Mouse (Mus musculus) Patski (cell line): ENCODE results near the gene Ifnar2. TPM values are rescaled to one million over a fixed set of nuclear protein-coding genes. Genes with fewer than 3 reads are reported as not detected.

Experiments
- ATAC-seq: fragments of 100-300 bp; one replicate; pipeline ENCODE4 v1.8.0; 2021
- CTCF ChIA-PET: fragments of 350-600 bp; sonication (Branson Sonifier 250); formaldehyde crosslinking; loops from one replicate; lab custom pipeline; 2022; ENCODE audit warnings: inconsistent platforms; lab: Charles Lee
- POLR2A ChIA-PET: fragments of 350-600 bp; sonication (Branson Sonifier 250); formaldehyde crosslinking; loops from one replicate; lab custom pipeline; 2022; ENCODE audit warnings: antibody characterized with exemption, inconsistent platforms; lab: Charles Lee
- DNase-seq: peaks from one replicate; pipeline ENCODE4 v3.0.0-alpha.2; 2011; ENCODE audit warnings: low read depth, low spot score
- H3K27me3 ChIP-seq: fragments of 371-371 bp; one replicate; pipeline ENCODE4 v1.5.1; 2021
- CTCF ChIP-seq: fragments of 100-300 bp; IDR thresholded peaks from one replicate; pipeline ENCODE4 v1.5.1; 2021
- in situ Hi-C: fragments of 300-500 bp; cut with MboI; formaldehyde crosslinking; loops from 3 replicates; pipeline ENCODE4 v1.11.1; 2018; ENCODE audit warnings: low pct_unique_long_range_greater_than_20kb, mixed read lengths
- polyA plus RNA-seq: library from polyadenylated mRNA; unstranded; gene quantifications from one replicate; pipeline ENCODE4 v1.2.3, GENCODE M21; 2021

The Ifnar2 gene
- polyA plus RNA-seq, 1 experiment from 2014 or later: 97.8 TPM

- no peak for ATAC-seq
Observed at GRCm38 (mm10) chr16:91385621-91386020, 13.0 kb downstream of the Ifnar2 start.

GRCm38 (mm10) chr16:91386419-91387120 is 14.0 kb downstream of the Ifnar2 start:
- in situ Hi-C loops: no loop called here

More at GRCm38 (mm10) chr16:91385621-91386020, 13.0 kb downstream of the Ifnar2 start:
- DNase-seq: no peak
- in situ Hi-C loops: no loop called here
- no peak for TF ChIP-seq CTCF
- ChIA-PET POLR2A (no interaction called here), CTCF (no interaction called here)
- no peaks in the 10 kb centered on the region for H3K27me3 ChIP-seq

DNA sequence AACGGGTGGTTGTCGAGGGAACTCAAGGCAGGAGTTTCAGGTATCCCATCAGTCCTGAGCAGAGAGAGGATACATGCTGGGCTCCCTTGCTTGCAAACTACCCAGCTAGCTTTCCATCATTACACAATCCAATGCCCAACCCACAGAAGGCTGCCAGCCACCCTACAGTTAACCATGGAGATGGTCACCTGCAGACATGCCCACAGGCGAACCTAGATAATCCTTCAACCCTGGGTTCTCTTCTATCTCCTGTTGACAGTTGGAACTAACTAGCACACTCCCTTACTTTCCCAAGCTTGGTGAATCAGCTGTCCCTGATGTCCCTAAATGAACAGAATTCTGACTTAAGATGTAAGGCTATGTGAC is 14.5 kb downstream of the Ifnar2 start:
- ChIA-PET CTCF (interaction anchor here (1.3 kb wide), 1 partner anchor 11 kb away, joined by 3 read pairs; no protein-coding TSS in a partner anchor), POLR2A (interaction anchor here (0.6 kb wide), 1 partner anchor 656 kb away, joined by 3 read pairs; no protein-coding TSS in a partner anchor)
- in situ Hi-C loops: no loop called here
- no peak for DNase-seq
- no peak for TF ChIP-seq CTCF
- ATAC-seq: no peak
- no peaks in the 10 kb centered on the region for H3K27me3 ChIP-seq

More at GRCm38 (mm10) chr16:91386419-91387120, 14.0 kb downstream of the Ifnar2 start:
- no peaks in the 10 kb centered on the region for H3K27me3 ChIP-seq
- ChIA-PET POLR2A (interaction anchor here (0.6 kb wide), 1 partner anchor 657 kb away, joined by 3 read pairs; no protein-coding TSS in a partner anchor), CTCF (interaction anchor here (1.3 kb wide), 1 partner anchor 11 kb away, joined by 3 read pairs; no protein-coding TSS in a partner anchor)
- no peak for ATAC-seq
- TF ChIP-seq CTCF: no peak
- no peak for DNase-seq

DNA sequence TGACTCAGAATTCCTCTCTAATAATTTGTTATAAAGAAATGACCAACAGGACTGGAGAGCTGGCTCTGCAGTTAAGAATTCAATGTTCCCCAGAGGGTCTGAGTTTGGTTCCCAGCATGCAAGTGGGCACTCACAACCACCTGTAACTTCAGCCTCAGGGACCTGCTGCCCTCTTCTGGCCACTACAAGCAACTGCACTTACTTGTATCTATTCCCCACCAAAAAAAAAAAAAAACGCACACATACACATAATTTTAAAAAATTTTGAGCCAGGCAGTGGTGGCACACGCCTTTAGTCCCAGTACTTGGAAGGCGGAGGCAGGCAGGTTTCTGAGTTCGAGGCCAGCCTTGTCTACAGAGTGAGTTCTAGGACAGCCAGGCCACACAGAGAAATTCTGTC is 17.5 kb downstream of the Ifnar2 start:
- CTCF ChIA-PET: no interaction called here
- DNase-seq (no peak), ATAC-seq (no peak)
- POLR2A ChIA-PET: interaction anchor here (0.7 to 1.5 kb wide), 2 partner anchors 16 to 261 kb away, joined by 3 to 5 read pairs; no protein-coding TSS in a partner anchor
- TF ChIP-seq CTCF: peak; percentile 50
- in situ Hi-C loops: no loop called here
- no peaks in the 10 kb centered on the region for H3K27me3 ChIP-seq

GRCm38 (mm10) chr16:91391421-91391820 is 18.8 kb downstream of the Ifnar2 start, which contains the start of gene Gm21970:
TSS of gene Gm21970 (plus strand) at chr16:91391721.
- no peak for ATAC-seq
- in situ Hi-C loops: no loop called here
- ChIA-PET CTCF (no interaction called here), POLR2A (no interaction called here)
- no peak for DNase-seq
- no peaks in the 10 kb centered on the region for H3K27me3 ChIP-seq
- TF ChIP-seq CTCF: no peak

DNA sequence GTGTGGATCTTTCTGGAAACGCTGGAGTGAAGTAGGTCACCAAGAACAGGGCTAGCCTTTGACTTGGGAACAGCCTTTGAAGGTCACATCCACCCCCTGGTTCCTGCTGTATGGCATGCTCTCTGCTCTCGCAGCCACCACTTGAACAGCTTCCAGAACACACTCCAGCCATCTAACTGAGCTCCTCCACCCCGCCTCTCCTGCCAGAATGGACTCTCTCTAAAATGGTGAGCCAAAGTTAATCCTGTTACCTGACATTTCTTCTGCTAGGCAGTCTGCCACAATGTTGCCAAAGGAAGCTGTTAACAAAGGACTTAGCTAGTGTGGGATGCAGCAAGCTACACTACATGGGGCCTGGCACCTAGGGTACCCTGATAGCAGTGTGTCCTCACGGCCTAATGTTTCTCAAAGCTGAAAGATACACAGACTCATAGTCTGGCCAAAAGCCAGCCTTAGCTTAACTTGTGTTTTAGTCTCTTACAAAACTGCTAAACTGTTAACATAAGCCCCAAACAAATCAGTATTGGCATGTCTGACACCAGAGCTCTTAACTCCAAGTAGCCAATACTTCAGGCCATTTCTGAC is 22.3 kb downstream of the Ifnar2 start:
- no peaks in the 10 kb centered on the region for H3K27me3 ChIP-seq
- CTCF ChIA-PET: interaction anchor here (0.9 to 1.3 kb wide), 2 partner anchors 11 to 16 kb away, joined by 4 read pairs; partner anchors contain the start of gene Il10rb
- DNase-seq: no peak
- POLR2A ChIA-PET: no interaction called here
- TF ChIP-seq CTCF: no peak
- ATAC-seq: no peak
- in situ Hi-C loops: no loop called here

GRCm38 (mm10) chr16:91395633-91396392 is 23.2 kb downstream of the Ifnar2 start:
- TF ChIP-seq CTCF: no peak
- in situ Hi-C loops: no loop called here
- POLR2A ChIA-PET: no interaction called here
- CTCF ChIA-PET: interaction anchor here (0.9 kb wide), 1 partner anchor 15 kb away, joined by 4 read pairs; no protein-coding TSS in a partner anchor
- ATAC-seq (no peak), DNase-seq (no peak)
- H3K27me3 ChIP-seq: no peaks in the 10 kb centered on the region

GRCm38 (mm10) chr16:91396844-91397537 is 24.4 kb downstream of the Ifnar2 start:
- in situ Hi-C loops: no loop called here
- no peak for TF ChIP-seq CTCF
- ATAC-seq: no peak
- no peaks in the 10 kb centered on the region for H3K27me3 ChIP-seq
- CTCF ChIA-PET: no interaction called here
- POLR2A ChIA-PET: no interaction called here
- DNase-seq: no peak

- H3K27me3 ChIP-seq: no peaks in the 10 kb centered on the region
- ATAC-seq: peak; percentile 84
- in situ Hi-C loops: no loop called here
- CTCF ChIA-PET: no interaction called here
- no peak for TF ChIP-seq CTCF
- peak; percentile 43 for DNase-seq
- POLR2A ChIA-PET: no interaction called here
Observed at GRCm38 (mm10) chr16:91398030-91398429, 25.4 kb downstream of the Ifnar2 start.

- H3K27me3 ChIP-seq: no peaks in the 10 kb centered on the region
- in situ Hi-C loops: no loop called here
- CTCF ChIA-PET: no interaction called here
- ATAC-seq (no peak), DNase-seq (no peak)
- POLR2A ChIA-PET: no interaction called here
- no peak for TF ChIP-seq CTCF
Observed at GRCm38 (mm10) chr16:91398944-91399343, 26.4 kb downstream of the Ifnar2 start.
